Mouse (Mus musculus) MEL (cell line): ENCODE measurements at regions not wholly inside any gene's neighbourhood (a gene's known extent, or its start where the extent isn't known, plus 50 kb on each side); places are given as distances from the start of the nearest gene placed in this dataset.
"Not testable (repeated sequence)": the region's sequence is repeated elsewhere in the genome, so short reads cannot be mapped to it uniquely, and the experiment has no call there.

Experiments used
- DNase-seq: peaks from one replicate; pipeline ENCODE4 v3.0.0; 2011; ENCODE audit warnings: low read depth, low spot score
- H3K27ac ChIP-seq: 2 replicates; pipeline ENCODE4 v1.5.1; 2012; ENCODE audit warnings: low read depth, mild to moderate bottlenecking, control low read depth, low read length, moderate library complexity; ENCODE audit not compliant: control insufficient read depth
- H3K27me3 ChIP-seq, 2 experiments: fragments of 150-350 bp in 1 of 2; sonication (generic) in 1 of 2; 2 replicates each; pipeline ENCODE4 v1.6.1; 2012; ENCODE audit warnings: low read length in 2 of 2, mild to moderate bottlenecking in 2 of 2, improper control_type of control experiment in 1 of 2, moderate library complexity in 1 of 2; ENCODE audit not compliant: insufficient read depth in 2 of 2, control insufficient read depth in 1 of 2
- H3K36me3 ChIP-seq, 2 experiments: 2 replicates each; pipeline ENCODE4 v1.6.1; 2012 to 2014; ENCODE audit warnings: low read length in 2 of 2, improper control_type of control experiment in 1 of 2, inconsistent platforms in 1 of 2, mild to moderate bottlenecking in 1 of 2; ENCODE audit not compliant: insufficient read depth in 2 of 2, control insufficient read depth in 1 of 2
- H3K4me1 ChIP-seq, 2 experiments: fragments of 150-350 bp in 1 of 2; sonication (generic) in 1 of 2; 2 replicates each; pipeline ENCODE4 v1.6.1; 2012; ENCODE audit warnings: low read length in 2 of 2, improper control_type of control experiment in 1 of 2, mild to moderate bottlenecking in 1 of 2; ENCODE audit not compliant: insufficient read depth in 2 of 2, control insufficient read depth in 1 of 2
- H3K4me3 ChIP-seq, 2 experiments: fragments of 150-350 bp in 1 of 2; sonication (generic) in 1 of 2; 2 replicates each; pipeline ENCODE4 v1.5.1; 2012; ENCODE audit warnings: low read depth in 2 of 2, low read length in 2 of 2, mild to moderate bottlenecking in 2 of 2, moderate library complexity in 2 of 2, control low read depth in 1 of 2, improper control_type of control experiment in 1 of 2; ENCODE audit not compliant: control insufficient read depth in 1 of 2, insufficient read depth in 1 of 2
- H3K79me2 ChIP-seq: 2 replicates; pipeline ENCODE4 v1.6.1; 2012; ENCODE audit warnings: mild to moderate bottlenecking, low read length, moderate library complexity; ENCODE audit not compliant: control insufficient read depth, poor library complexity, insufficient read depth
- H3K9ac ChIP-seq: 2 replicates; pipeline ENCODE4 v1.6.1; 2012; ENCODE audit warnings: low read depth, mild to moderate bottlenecking, control low read depth, low read length, moderate library complexity; ENCODE audit not compliant: control insufficient read depth, poor library complexity, severe bottlenecking
- H3K9me3 ChIP-seq: fragments of 150-350 bp; sonication (generic); replicated peaks from 2 replicates; pipeline ENCODE4 v1.6.1; 2012; ENCODE audit warnings: mild to moderate bottlenecking, low read length, improper control_type of control experiment, moderate library complexity; ENCODE audit not compliant: insufficient read depth
- BHLHE40 ChIP-seq: IDR thresholded peaks from 2 replicates; pipeline ENCODE4 v1.6.1; 2012; ENCODE audit warnings: low read depth, mild to moderate bottlenecking, inconsistent platforms, low read length, improper control_type of control experiment, borderline replicate concordance
- CHD1 ChIP-seq: IDR thresholded peaks from 2 replicates; pipeline ENCODE4 v1.6.1; 2012; ENCODE audit warnings: low read depth, mild to moderate bottlenecking, inconsistent platforms, low read length, improper control_type of control experiment
- CTCF ChIP-seq, 3 experiments: IDR thresholded peaks in 2 of 3; conservative IDR thresholded peaks in 1 of 3; 2 replicates each; pipeline ENCODE4 v1.5.1; 2011 to 2012; ENCODE audit warnings: low read length in 3 of 3, low read depth in 2 of 3, mild to moderate bottlenecking in 2 of 3, improper control_type of control experiment in 1 of 3, inconsistent platforms in 1 of 3, mixed read lengths in 1 of 3, moderate library complexity in 1 of 3; ENCODE audit not compliant: control insufficient read depth in 1 of 3, insufficient read depth in 1 of 3, poor library complexity in 1 of 3, severe bottlenecking in 1 of 3
- E2F4 ChIP-seq: IDR thresholded peaks from 2 replicates; pipeline ENCODE4 v1.6.1; 2011; ENCODE audit warnings: low read depth, low read length, improper control_type of control experiment, borderline replicate concordance
- ELF1 ChIP-seq: IDR thresholded peaks from 2 replicates; pipeline ENCODE4 v1.6.1; 2014; ENCODE audit warnings: low read depth, mild to moderate bottlenecking, inconsistent platforms, low read length, improper control_type of control experiment, moderate library complexity
- GABPA ChIP-seq: IDR thresholded peaks from 2 replicates; pipeline ENCODE4 v1.6.1; 2012; ENCODE audit warnings: low read depth, mild to moderate bottlenecking, inconsistent platforms, low read length, improper control_type of control experiment, moderate library complexity
- JUND ChIP-seq: IDR thresholded peaks from 2 replicates; pipeline ENCODE4 v1.6.1; 2011; ENCODE audit warnings: low read depth, mild to moderate bottlenecking, improper control_type of control experiment, low read length
- MAFK ChIP-seq: IDR thresholded peaks from 2 replicates; pipeline ENCODE4 v1.6.1; 2011; ENCODE audit warnings: low read depth, mild to moderate bottlenecking, low read length, improper control_type of control experiment, borderline replicate concordance
- MAX ChIP-seq: IDR thresholded peaks from 2 replicates; pipeline ENCODE4 v1.6.1; 2011; ENCODE audit warnings: low read length, improper control_type of control experiment
- MAZ ChIP-seq: IDR thresholded peaks from 2 replicates; pipeline ENCODE4 v1.6.1; 2012; ENCODE audit warnings: low read depth, mild to moderate bottlenecking, inconsistent platforms, low read length, improper control_type of control experiment
- MYB ChIP-seq: IDR thresholded peaks from 2 replicates; pipeline ENCODE4 v1.6.1; 2011; ENCODE audit warnings: mild to moderate bottlenecking, low read depth, low read length, improper control_type of control experiment
- NELFE ChIP-seq: IDR thresholded peaks from 2 replicates; pipeline ENCODE4 v1.6.1; 2011; ENCODE audit warnings: low read depth, low read length, improper control_type of control experiment
- POLR2A ChIP-seq, 2 experiments: IDR thresholded peaks; 2 replicates each; pipeline ENCODE4 v1.6.1; 2011 to 2012; ENCODE audit warnings: low read length in 2 of 2, mild to moderate bottlenecking in 2 of 2, control low read depth in 1 of 2, improper control_type of control experiment in 1 of 2, low read depth in 1 of 2, moderate library complexity in 1 of 2; ENCODE audit not compliant: control insufficient read depth in 1 of 2, insufficient read depth in 1 of 2, poor library complexity in 1 of 2
- POLR2AphosphoS5 ChIP-seq: IDR thresholded peaks from 2 replicates; pipeline ENCODE4 v1.6.1; 2012; ENCODE audit warnings: low read depth, borderline replicate concordance, mild to moderate bottlenecking, inconsistent platforms, low read length, moderate library complexity, mixed read lengths
- RAD21 ChIP-seq: IDR thresholded peaks from 2 replicates; pipeline ENCODE4 v1.6.1; 2011; ENCODE audit warnings: mild to moderate bottlenecking, low read depth, low read length, improper control_type of control experiment
- SIN3A ChIP-seq: IDR thresholded peaks from 2 replicates; pipeline ENCODE4 v1.6.1; 2012; ENCODE audit warnings: low read length, improper control_type of control experiment, inconsistent platforms
- SMC3 ChIP-seq: IDR thresholded peaks from 2 replicates; pipeline ENCODE4 v1.6.1; 2011; ENCODE audit warnings: low read depth, low read length, improper control_type of control experiment
- TAL1 ChIP-seq: IDR thresholded peaks from 2 replicates; pipeline ENCODE4 v1.6.1; 2012; ENCODE audit warnings: mild to moderate bottlenecking, inconsistent platforms, low read length, moderate library complexity, mixed read lengths
- UBTF ChIP-seq: IDR thresholded peaks from 2 replicates; pipeline ENCODE4 v1.6.1; 2012; ENCODE audit warnings: low read depth, mild to moderate bottlenecking, inconsistent platforms, low read length, improper control_type of control experiment, moderate library complexity, borderline replicate concordance; ENCODE audit not compliant: insufficient read depth
- USF2 ChIP-seq, 2 experiments: IDR thresholded peaks; 2 replicates each; pipeline ENCODE4 v1.6.1; 2011 to 2012; ENCODE audit warnings: improper control_type of control experiment in 2 of 2, low read length in 2 of 2, borderline replicate concordance in 1 of 2, inconsistent platforms in 1 of 2, low read depth in 1 of 2, mild to moderate bottlenecking in 1 of 2; ENCODE audit not compliant: insufficient read depth in 1 of 2
- ZC3H11A ChIP-seq: IDR thresholded peaks from 2 replicates; pipeline ENCODE4 v1.6.1; 2012; ENCODE audit warnings: low read depth, mild to moderate bottlenecking, inconsistent platforms, low read length, improper control_type of control experiment
- ZKSCAN1 ChIP-seq: IDR thresholded peaks from 2 replicates; pipeline ENCODE4 v1.6.1; 2012; ENCODE audit warnings: low read depth, mild to moderate bottlenecking, inconsistent platforms, low read length, improper control_type of control experiment, moderate library complexity
- ZMIZ1 ChIP-seq: IDR thresholded peaks from 2 replicates; pipeline ENCODE4 v1.6.1; 2012; ENCODE audit warnings: low read depth, mild to moderate bottlenecking, inconsistent platforms, low read length, improper control_type of control experiment, moderate library complexity
- ZNF384 ChIP-seq: IDR thresholded peaks from 2 replicates; pipeline ENCODE4 v1.6.1; 2012; ENCODE audit warnings: low read depth, mild to moderate bottlenecking, inconsistent platforms, low read length, improper control_type of control experiment

DNA sequence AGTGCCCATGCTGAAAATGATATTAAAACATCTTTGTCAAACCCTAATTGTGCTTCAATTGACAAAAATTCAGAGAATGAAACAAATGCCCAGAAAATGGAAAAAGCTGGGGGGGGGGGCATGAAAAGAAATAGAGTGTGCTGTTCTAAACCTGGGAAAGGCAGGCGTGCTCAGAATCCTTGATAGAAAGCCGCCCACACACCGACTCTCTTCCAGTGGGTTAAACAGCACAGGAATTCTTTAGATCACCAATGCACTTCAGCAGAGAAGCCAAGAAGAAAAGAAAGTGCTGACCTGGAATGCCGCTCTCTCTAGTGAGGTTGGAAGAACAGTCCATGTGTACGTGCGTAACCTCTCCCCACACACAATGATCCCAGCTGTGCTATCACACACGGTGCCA lies 113.4 kb upstream of the Kcnk2 start:
- Histone ChIP-seq H3K79me2 (no peaks in the 10 kb centered on the region), H3K9ac (no peak overlapping the region), H3K4me1 (no peaks in the 10 kb centered on the region)
- TF ChIP-seq SIN3A (no peak), RAD21 (no peak), USF2 (IDR thresholded peaks at IDR 0.05; ENCODE audit: borderline replicate concordance in 1 of 2, insufficient read depth in 1 of 2, low read depth in 1 of 2, low read length in 2 of 2) (no peak), ZC3H11A (no peak), ELF1 (no peak), MAX (no peak)
- TF ChIP-seq, all 39 proteins: peak for 0
- H3K36me3 ChIP-seq = no peaks in the 10 kb centered on the region
- no peak for DNase-seq
- no peaks in the 10 kb centered on the region for H3K9me3 ChIP-seq
- H3K27ac ChIP-seq = no peak overlapping the region
- H3K4me3 ChIP-seq = no peak overlapping the region
- no peaks in the 10 kb centered on the region for H3K27me3 ChIP-seq

DNA sequence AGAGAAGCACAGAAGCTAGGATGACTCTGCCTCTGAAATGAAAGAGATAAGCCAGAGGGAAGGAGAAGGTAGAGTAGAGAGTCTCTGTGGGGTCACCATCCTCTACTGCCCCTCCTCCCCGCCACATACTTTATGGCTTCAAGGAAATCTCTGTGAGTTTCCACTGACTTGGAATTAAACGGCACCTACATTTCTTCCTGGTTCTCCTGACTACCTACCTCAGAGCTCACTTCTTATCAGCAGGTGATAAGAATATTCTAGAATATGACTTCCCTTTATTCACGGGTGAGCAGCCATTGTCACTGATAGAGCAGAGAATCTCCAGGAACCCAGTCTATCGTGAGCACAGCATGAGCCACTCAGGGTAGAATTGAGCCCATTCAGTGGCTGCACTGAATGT lies 111.3 kb upstream of the Kcnk2 start:
- no peak overlapping the region for H3K4me3 ChIP-seq
- no peaks in the 10 kb centered on the region for H3K27me3 ChIP-seq
- DNase-seq = no peak
- TF ChIP-seq POLR2A (IDR thresholded peaks at IDR 0.05; ENCODE audit: control insufficient read depth in 1 of 2, insufficient read depth in 1 of 2, low read depth in 1 of 2, low read length in 2 of 2, poor library complexity in 1 of 2) (no peak), NELFE (no peak), ZNF384 (no peak), CHD1 (no peak), GABPA (no peak), ZMIZ1 (no peak), ZC3H11A (no peak), POLR2AphosphoS5 (no peak), BHLHE40 (no peak), MAZ (no peak), ELF1 (no peak), MAFK (no peak), UBTF (no peak), TAL1 (no peak), SMC3 (no peak), ZKSCAN1 (no peak), JUND (no peak), MYB (no peak), E2F4 (no peak), CTCF (IDR thresholded peaks at IDR 0.05 in 2 of 3, conservative IDR thresholded peaks at IDR 0.05 in 1 of 3; ENCODE audit: control insufficient read depth in 1 of 3, insufficient read depth in 1 of 3, low read depth in 2 of 3, low read length in 3 of 3, poor library complexity in 1 of 3, severe bottlenecking in 1 of 3) (no peak)
- no peaks in the 10 kb centered on the region for H3K79me2 ChIP-seq
- H3K4me1 ChIP-seq = no peaks in the 10 kb centered on the region
- H3K9me3 ChIP-seq = no peaks in the 10 kb centered on the region
- no peaks in the 10 kb centered on the region for H3K36me3 ChIP-seq
- no peak overlapping the region for H3K27ac ChIP-seq
- H3K9ac ChIP-seq = no peak overlapping the region

DNA sequence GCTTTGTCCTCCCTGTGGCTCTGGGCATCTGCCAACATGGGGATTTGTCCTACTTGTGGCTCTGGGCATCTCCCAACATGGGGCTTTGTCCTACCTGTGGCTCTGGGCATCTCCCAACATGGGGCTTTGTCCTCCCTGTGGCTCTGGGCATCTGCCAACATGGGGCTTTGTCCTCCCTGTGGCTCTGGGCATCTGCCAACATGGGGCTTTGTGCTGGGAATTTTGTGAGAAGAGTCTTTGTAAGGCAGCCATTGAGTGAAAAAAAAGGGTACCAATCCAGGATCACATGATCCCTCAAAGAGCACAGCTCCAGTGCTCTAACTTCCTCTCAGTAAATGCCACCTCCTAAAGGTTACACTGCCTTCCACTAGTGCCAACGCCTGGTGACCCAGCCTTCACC lies 105.2 kb upstream of the Kcnk2 start:
- H3K4me1 ChIP-seq, H3K9me3 ChIP-seq, H3K4me3 ChIP-seq, H3K27ac ChIP-seq, H3K79me2 ChIP-seq, H3K27me3 ChIP-seq, H3K9ac ChIP-seq, DNase-seq, H3K36me3 ChIP-seq: not testable (repeated sequence)
